Mouse (Mus musculus) erythroblast, adult 5-6 weeks (primary cell): ENCODE results near the gene Gm20696. TPM values are rescaled to one million over a fixed set of nuclear protein-coding genes. Genes with fewer than 3 reads are reported as not detected.

Experiments used
- ATAC-seq: replicated peaks from 2 replicates; pipeline ENCODE4 v1.8.0; 2016; ENCODE audit warnings: moderate number of reproducible peaks, mild to moderate bottlenecking, moderate TSS enrichment, inconsistent platforms; ENCODE audit not compliant: poor library complexity, low FRiP score, severe bottlenecking
- total RNA-seq, 2 experiments: library from RNA; stranded (forward) in 1 of 2; stranded (reverse) in 1 of 2; fragments of 150-400 nt in 1 of 2; fragments of 200-764, 138-1000 nt in 1 of 2; gene quantifications; 2 replicates each; pipeline versions ENCODE4 v1.2.3 to v1.2.4; 2015 to 2017; ENCODE audit warnings: low replicate concordance in 2 of 2

Gene Gm20696
- total RNA-seq, 2 experiments from 2014 or later, result 2.7 to 3.7 TPM

- no peak for ATAC-seq
Measured at GRCm38 (mm10) chr6:99344966-99345365, 321.6 kb downstream of the Gm20696 start.

GRCm38 (mm10) chr6:99344357-99344756 is 322.2 kb downstream of the Gm20696 start:
- no peak for ATAC-seq

DNA sequence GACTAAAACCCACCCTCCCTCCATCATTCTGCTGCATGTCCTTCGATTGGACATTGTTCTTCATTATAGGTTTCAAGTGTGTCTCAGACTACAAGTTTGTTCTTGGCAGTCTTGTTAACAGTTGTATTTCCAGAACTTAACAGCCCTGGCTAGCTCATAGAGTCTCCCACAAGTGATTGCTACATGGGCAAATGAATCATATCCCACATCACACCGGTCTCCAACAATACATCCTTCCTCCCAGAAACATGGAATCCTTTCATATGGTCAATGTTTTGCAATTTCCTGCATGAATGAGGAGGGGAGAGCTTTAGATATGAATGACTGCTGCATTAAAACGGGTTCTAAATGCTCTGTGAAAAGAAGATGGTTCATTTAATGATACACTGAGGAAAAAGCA is 322.8 kb downstream of the Gm20696 start:
- no peak for ATAC-seq

- ATAC-seq, result no peak
Measured at GRCm38 (mm10) chr6:99342416-99342815, 324.2 kb downstream of the Gm20696 start.

- ATAC-seq, result no peak
Measured at GRCm38 (mm10) chr6:99340902-99341301, 325.7 kb downstream of the Gm20696 start.

DNA sequence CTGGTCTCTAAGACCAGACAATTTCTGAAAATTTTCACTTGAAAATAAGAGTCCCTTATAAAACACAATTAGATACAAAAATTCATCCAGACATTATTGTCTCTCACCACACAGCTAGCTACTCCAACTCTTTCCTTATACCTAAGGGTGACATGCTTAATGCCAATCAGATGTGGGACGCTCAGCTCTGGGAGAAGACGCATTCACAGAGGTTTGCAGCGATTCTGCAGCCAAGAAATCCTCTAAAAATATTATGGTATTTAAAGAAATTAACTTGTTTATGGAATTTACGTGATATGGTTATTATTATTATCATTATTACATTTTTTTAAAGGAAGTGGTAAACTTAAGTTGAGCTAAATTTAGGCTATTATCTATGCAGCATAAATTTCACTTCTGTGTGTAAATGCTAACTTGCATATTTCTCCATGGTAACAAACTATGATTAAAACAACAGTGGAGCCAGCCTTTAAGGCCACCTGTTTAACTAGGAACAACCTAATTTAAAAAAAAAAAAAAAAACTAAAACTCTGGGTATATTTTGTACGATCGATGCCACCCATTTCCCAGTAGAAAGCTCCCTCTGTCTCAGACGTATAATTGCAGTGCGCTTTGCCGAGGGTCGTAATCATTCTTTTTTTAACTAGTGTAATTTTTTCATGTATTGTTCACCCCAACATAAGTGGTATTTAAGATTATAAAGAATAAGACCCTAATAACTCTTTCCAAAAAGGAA is 326.4 kb downstream of the Gm20696 start:
- no peak for ATAC-seq

DNA sequence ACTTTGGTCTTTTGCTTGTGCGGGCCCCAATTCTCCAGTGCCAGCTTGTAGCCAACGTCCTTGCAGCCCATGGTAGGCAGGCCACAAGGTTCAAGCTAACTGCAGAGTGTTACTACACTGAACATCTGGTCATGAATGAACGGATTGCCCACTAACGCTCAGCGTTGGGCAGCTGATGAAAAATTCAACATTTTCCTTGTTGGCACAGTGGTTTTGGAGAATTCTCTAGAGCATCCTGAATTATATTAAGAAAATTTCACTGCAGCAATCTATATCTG is 327.3 kb downstream of the Gm20696 start:
- ATAC-seq, result no peak

GRCm38 (mm10) chr6:99338593-99339342 is 327.8 kb downstream of the Gm20696 start:
- no peak for ATAC-seq

DNA sequence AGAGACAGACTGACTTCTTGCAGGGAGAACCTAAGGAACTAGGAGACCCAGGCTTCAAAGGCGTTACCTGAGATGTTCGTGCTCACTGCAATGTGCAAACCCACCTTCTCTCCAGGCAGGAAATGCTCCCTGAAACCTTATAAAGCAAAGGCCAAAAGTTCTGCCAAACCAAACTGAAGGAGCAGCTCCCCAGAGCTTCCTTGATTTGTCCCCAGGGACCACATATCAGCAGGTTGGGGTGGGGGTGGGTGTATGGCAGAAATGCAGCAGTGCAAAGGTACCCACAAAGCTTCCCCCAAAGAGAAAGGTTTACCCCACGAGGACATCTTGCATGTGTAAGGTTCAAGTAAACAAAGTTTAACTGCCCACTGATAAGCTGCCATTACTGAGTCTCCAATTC is 328.4 kb downstream of the Gm20696 start:
- ATAC-seq, result no peak

- ATAC-seq, result no peak
Measured at GRCm38 (mm10) chr6:99337575-99337974, 329.0 kb downstream of the Gm20696 start.

GRCm38 (mm10) chr6:99336191-99336590 is 330.4 kb downstream of the Gm20696 start:
- no peak for ATAC-seq

GRCm38 (mm10) chr6:99335174-99335830 is 331.3 kb downstream of the Gm20696 start:
- no peak for ATAC-seq

DNA sequence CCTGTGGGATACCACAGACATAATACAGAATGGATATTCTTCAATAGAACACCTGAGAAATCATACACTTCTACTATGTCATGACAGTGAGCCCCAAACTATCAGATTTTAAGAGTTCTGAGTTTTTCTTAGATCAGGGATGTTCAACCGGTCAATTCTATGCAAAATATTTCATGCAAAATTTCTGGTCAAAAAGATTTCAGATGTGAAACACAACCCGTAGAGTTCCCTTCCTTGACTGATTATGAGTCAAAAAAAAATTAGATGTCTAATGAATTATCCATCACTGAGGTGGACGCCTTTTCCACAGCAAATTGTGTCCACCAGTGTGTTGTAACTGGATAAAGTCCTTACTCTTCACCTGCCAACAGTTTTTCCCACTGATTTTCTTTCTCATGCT is 332.3 kb downstream of the Gm20696 start:
- ATAC-seq, result no peak

DNA sequence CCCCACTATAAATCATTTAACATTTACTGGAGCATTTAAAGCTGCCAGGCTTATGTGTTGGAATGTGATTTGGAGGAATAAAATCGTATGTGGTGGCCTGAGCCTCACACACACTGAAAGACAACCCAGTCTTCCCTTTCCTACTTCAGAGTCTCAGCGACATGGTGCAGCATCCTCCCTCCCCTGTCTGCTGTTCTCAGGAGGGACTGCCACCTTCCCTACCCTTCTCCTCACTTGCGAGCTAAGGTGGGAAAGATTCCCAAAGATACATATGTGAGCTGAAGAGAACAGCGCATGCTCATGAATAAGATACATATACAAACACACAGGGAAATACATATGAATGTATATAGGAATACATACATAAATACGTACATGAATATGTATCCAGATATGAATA is 333.5 kb downstream of the Gm20696 start:
- ATAC-seq, result no peak

- ATAC-seq, result no peak
Measured at GRCm38 (mm10) chr6:99330169-99330568, 336.4 kb downstream of the Gm20696 start.

DNA sequence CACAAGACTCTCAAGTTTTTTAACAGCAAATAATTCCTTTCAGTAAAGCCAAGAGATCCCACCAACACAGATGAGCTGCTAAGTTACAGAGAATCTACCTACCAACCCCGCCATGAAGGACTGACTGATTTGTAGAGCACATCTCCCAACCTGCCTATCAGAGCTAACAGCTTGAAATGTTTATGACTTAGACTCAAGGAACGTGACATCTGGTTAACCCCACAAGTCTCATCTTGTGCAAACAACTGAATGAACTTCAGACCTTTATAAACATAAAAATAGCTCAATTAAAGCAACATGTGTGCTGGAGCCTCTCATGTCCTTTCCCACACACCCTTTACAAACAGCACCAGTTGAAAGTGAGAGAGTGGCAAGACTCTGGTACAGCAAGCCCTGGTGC is 338.0 kb downstream of the Gm20696 start:
- no peak for ATAC-seq

DNA sequence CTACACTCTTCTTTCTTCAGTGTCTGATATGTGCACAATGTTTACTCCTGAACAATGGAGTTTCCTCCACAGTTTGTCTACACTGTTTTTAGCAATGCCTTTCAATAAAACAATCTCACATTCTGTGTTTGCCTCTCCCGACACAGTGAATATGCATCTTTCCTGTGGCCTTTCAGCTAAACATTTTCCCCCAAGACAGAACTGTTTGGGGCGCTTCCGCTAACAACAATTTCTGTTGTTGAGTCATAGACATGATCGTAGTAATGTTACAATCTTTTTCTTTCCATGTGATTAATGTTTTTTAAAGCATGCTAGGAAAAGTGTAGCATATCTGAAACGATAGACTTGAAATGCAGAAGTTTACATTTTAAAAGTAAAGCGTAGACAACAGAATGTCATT is 338.5 kb downstream of the Gm20696 start:
- no peak for ATAC-seq

DNA sequence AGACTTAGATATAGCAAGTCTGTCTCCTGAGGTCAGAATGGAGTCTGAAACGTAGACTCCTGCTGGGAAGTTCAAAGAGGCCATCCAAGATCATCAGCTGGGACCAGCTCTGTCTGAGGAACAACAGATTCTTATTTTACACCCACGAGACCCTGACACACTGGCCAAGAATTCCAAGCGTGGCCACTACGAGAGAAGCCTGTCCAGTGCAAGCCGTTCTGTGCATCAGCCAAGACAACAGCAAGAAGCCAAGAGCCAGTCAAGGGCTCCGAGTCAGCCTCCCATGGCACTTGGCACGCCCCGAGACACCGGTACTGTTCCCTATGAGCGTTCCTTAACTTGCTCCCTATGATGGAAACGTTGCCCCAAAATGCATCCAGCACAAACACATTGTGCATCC is 338.9 kb downstream of the Gm20696 start:
- no peak for ATAC-seq

DNA sequence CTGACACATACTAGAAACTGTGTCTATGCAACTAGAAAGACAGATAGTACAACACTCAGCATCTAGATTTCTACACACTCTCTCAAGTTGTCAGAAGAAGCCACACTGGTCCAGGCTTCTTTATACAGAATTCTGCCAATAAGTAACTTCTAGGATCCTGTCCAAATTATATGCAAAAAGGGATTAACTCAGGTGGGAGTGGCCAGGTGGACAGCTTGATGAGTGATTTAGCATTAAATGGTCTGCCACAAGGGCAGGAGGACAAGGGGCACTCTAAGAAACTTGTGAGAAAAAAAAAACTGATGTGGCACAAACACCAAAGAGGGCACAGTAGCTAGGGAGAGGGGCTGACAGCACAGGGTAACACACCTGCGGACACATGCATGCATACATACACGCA is 340.7 kb downstream of the Gm20696 start:
- ATAC-seq, result no peak

DNA sequence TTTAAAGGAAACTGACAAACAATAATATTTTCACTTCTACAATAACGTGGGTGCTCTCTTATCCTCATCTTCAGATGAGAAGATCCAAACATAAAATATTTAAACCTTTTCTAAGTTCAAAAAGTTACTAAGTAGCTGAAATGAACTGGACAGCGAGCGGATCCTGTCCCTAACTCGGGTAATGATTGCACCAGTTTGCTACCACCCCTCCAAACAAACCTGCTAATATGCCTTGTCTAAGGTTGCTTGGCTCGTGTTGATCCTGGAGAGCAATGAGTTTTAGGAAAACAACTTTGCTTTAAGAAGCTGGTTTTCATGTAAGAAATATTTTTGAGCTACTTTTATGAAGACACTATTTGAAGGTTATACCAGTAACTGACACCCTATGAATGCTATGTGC is 341.1 kb downstream of the Gm20696 start:
- ATAC-seq, result no peak
